Mouse (Mus musculus) CH12.LX (cell line): Measurements from ENCODE around the gene Rrnad1. TPM values are rescaled to one million over a fixed set of nuclear protein-coding genes. Genes with fewer than 3 reads are reported as not detected.
A peak's percentile ranks its signal among the peaks of the same experiment; 100 is the strongest.

Experiments used
- DNase-seq: peaks from one replicate; pipeline ENCODE4 v3.0.0-alpha.2; 2013; ENCODE audit errors: extremely low read depth
- H3K27ac ChIP-seq: 2 replicates; pipeline ENCODE4 v1.5.1; 2012; ENCODE audit warnings: low read depth, mild to moderate bottlenecking, control low read depth, moderate library complexity; ENCODE audit not compliant: insufficient read depth
- H3K27me3 ChIP-seq: replicated peaks from 2 replicates; pipeline ENCODE3; 2012; ENCODE audit warnings: inconsistent platforms
- H3K36me3 ChIP-seq, 2 experiments: replicated peaks in 1 of 2; 2 replicates each; pipeline versions ENCODE3 to v1.6.1; 2012; ENCODE audit warnings: inconsistent platforms in 1 of 2, low read length in 1 of 2, mild to moderate bottlenecking in 1 of 2, mixed read lengths in 1 of 2, moderate library complexity in 1 of 2; ENCODE audit not compliant: control insufficient read depth in 1 of 2, insufficient read depth in 1 of 2
- H3K4me1 ChIP-seq, 2 experiments: 2 replicates each; pipeline ENCODE4 v1.6.1; 2012; ENCODE audit warnings: inconsistent platforms in 1 of 2, moderate library complexity in 1 of 2; ENCODE audit not compliant: insufficient read depth in 2 of 2, control insufficient read depth in 1 of 2
- H3K4me2 ChIP-seq: 2 replicates; pipeline ENCODE4 v1.6.1; 2012; ENCODE audit warnings: low read depth, mild to moderate bottlenecking, control low read depth; ENCODE audit not compliant: poor library complexity, insufficient read depth, severe bottlenecking
- H3K4me3 ChIP-seq, 3 experiments: fragments of 150-350 bp in 1 of 3; sonication (generic) in 1 of 3; replicated peaks in 1 of 3; 2 replicates each; pipeline versions ENCODE3 to v1.5.1; 2011 to 2012; ENCODE audit warnings: low read depth in 2 of 3, low read length in 2 of 3, mild to moderate bottlenecking in 2 of 3, moderate library complexity in 2 of 3, control low read depth in 1 of 3, improper control_type of control experiment in 1 of 3, inconsistent platforms in 1 of 3, mixed read lengths in 1 of 3; ENCODE audit not compliant: poor library complexity in 1 of 3
- H3K79me2 ChIP-seq: replicated peaks from 2 replicates; pipeline ENCODE4 v1.6.1; 2012; ENCODE audit warnings: mild to moderate bottlenecking, moderate library complexity; ENCODE audit not compliant: control insufficient read depth, poor library complexity, insufficient read depth, severe bottlenecking; ENCODE audit errors: extremely low read depth
- H3K9ac ChIP-seq: 2 replicates; pipeline ENCODE4 v1.6.1; 2012; ENCODE audit warnings: low read depth, mild to moderate bottlenecking, control low read depth, moderate library complexity; ENCODE audit not compliant: insufficient read depth
- H3K9me3 ChIP-seq: replicated peaks from 2 replicates; pipeline ENCODE3; 2012; ENCODE audit warnings: low read length, inconsistent platforms, mixed read lengths
- CHD1 ChIP-seq: IDR thresholded peaks from 2 replicates; pipeline ENCODE4 v1.6.1; 2012; ENCODE audit warnings: low read depth, low read length, improper control_type of control experiment, inconsistent platforms
- CHD2 ChIP-seq: IDR thresholded peaks from 2 replicates; pipeline ENCODE4 v1.6.1; 2011; ENCODE audit warnings: low read length, improper control_type of control experiment
- CTCF ChIP-seq, 2 experiments: IDR thresholded peaks in 1 of 2; conservative IDR thresholded peaks in 1 of 2; 2 replicates each; pipeline ENCODE4 v1.5.1; 2011 to 2012; ENCODE audit warnings: low read depth in 2 of 2, low read length in 2 of 2, improper control_type of control experiment in 1 of 2, inconsistent platforms in 1 of 2, mild to moderate bottlenecking in 1 of 2, moderate library complexity in 1 of 2
- E2F4 ChIP-seq: IDR thresholded peaks from 2 replicates; pipeline ENCODE4 v1.6.1; 2011; ENCODE audit warnings: low read depth, low read length, improper control_type of control experiment; ENCODE audit not compliant: insufficient replicate concordance
- EP300 ChIP-seq: IDR thresholded peaks from 2 replicates; pipeline ENCODE4 v1.6.1; 2011; ENCODE audit warnings: low read length, improper control_type of control experiment
- IRF4 ChIP-seq: IDR thresholded peaks from 2 replicates; pipeline ENCODE4 v1.6.1; 2014; ENCODE audit warnings: low read depth, mild to moderate bottlenecking, inconsistent platforms, low read length, improper control_type of control experiment
- JUND ChIP-seq: conservative IDR thresholded peaks from 2 replicates; pipeline ENCODE4 v1.6.1; 2011; ENCODE audit warnings: low read depth, low read length, improper control_type of control experiment
- KAT2A ChIP-seq: IDR thresholded peaks from 2 replicates; pipeline ENCODE4 v1.6.1; 2012; ENCODE audit warnings: low read length, improper control_type of control experiment, inconsistent platforms; ENCODE audit not compliant: insufficient replicate concordance
- MAFK ChIP-seq: IDR thresholded peaks from 2 replicates; pipeline ENCODE4 v1.6.1; 2011; ENCODE audit warnings: low read length, improper control_type of control experiment; ENCODE audit not compliant: insufficient replicate concordance
- MAX ChIP-seq: IDR thresholded peaks from 2 replicates; pipeline ENCODE4 v1.6.1; 2011; ENCODE audit warnings: low read length, improper control_type of control experiment
- MAZ ChIP-seq: IDR thresholded peaks from 2 replicates; pipeline ENCODE4 v1.6.1; 2012; ENCODE audit warnings: low read depth, mild to moderate bottlenecking, inconsistent platforms, low read length, improper control_type of control experiment, moderate library complexity
- MXI1 ChIP-seq: IDR thresholded peaks from 2 replicates; pipeline ENCODE4 v1.6.1; 2011; ENCODE audit warnings: mild to moderate bottlenecking, low read depth, low read length, improper control_type of control experiment
- MYC ChIP-seq: IDR thresholded peaks from 2 replicates; pipeline ENCODE4 v1.6.1; 2011; ENCODE audit warnings: low read depth, mild to moderate bottlenecking, improper control_type of control experiment, low read length
- NRF1 ChIP-seq: IDR thresholded peaks from 2 replicates; pipeline ENCODE4 v1.6.1; 2014; ENCODE audit warnings: low read depth, mild to moderate bottlenecking, inconsistent platforms, low read length, improper control_type of control experiment, moderate library complexity
- PAX5 ChIP-seq: IDR thresholded peaks from 2 replicates; pipeline ENCODE4 v1.6.1; 2012; ENCODE audit warnings: low read length, inconsistent platforms, mixed read lengths
- POLR2A ChIP-seq: IDR thresholded peaks from 2 replicates; pipeline ENCODE4 v1.6.1; 2011; ENCODE audit warnings: low read depth, mild to moderate bottlenecking, improper control_type of control experiment, low read length
- POLR2AphosphoS2 ChIP-seq: IDR thresholded peaks from 2 replicates; pipeline ENCODE4 v1.6.1; 2011; ENCODE audit warnings: low read depth, low read length, improper control_type of control experiment
- RCOR1 ChIP-seq: conservative IDR thresholded peaks from 2 replicates; pipeline ENCODE4 v1.6.1; 2012; ENCODE audit warnings: low read depth, mild to moderate bottlenecking, inconsistent platforms, low read length, improper control_type of control experiment
- SIN3A ChIP-seq: IDR thresholded peaks from 2 replicates; pipeline ENCODE4 v1.6.1; 2012; ENCODE audit warnings: low read length, improper control_type of control experiment, inconsistent platforms
- TBP ChIP-seq: conservative IDR thresholded peaks from 2 replicates; pipeline ENCODE4 v1.6.1; 2011; ENCODE audit warnings: low read depth, low read length, improper control_type of control experiment
- UBTF ChIP-seq: IDR thresholded peaks from 2 replicates; pipeline ENCODE4 v1.6.1; 2012; ENCODE audit warnings: low read depth, mild to moderate bottlenecking, inconsistent platforms, low read length, improper control_type of control experiment, moderate library complexity
- ZMIZ1 ChIP-seq: IDR thresholded peaks from 2 replicates; pipeline ENCODE4 v1.6.1; 2012; ENCODE audit warnings: low read depth, mild to moderate bottlenecking, inconsistent platforms, low read length, improper control_type of control experiment
- ZNF384 ChIP-seq: IDR thresholded peaks from 2 replicates; pipeline ENCODE4 v1.6.1; 2012; ENCODE audit warnings: low read depth, low read length, improper control_type of control experiment, inconsistent platforms
- dilution Hi-C: fragments of 300-500 bp; cut with MboI; formaldehyde crosslinking; loops from 2 replicates; pipeline ENCODE4 v1.14.3; 2020; ENCODE audit warnings: low sequenced_read_pairs; ENCODE audit not compliant: extremely low pct_unique_long_range_greater_than_20kb, extremely low pct_ligation_motif_present
- in situ Hi-C: fragments of 300-500 bp; cut with MboI; formaldehyde crosslinking; loops from 3 replicates; pipeline ENCODE4 v1.14.3; 2019; ENCODE audit warnings: low sequenced_read_pairs, low pct_ligation_motif_present, low pct_unique_long_range_greater_than_20kb, mixed read lengths
- polyA plus RNA-seq: library from polyadenylated mRNA; unstranded; fragments of >175 nt; gene quantifications from 2 replicates; pipeline ENCODE4 v1.2.1, GENCODE M21; 2012; ENCODE audit warnings: low read depth; ENCODE audit not compliant: insufficient read length
- total RNA-seq, 2 experiments: library from RNA; depleted of rRNA; stranded (reverse); fragments of 300-350 nt in 1 of 2; fragments of >200 nt in 1 of 2; gene quantifications; 2 replicates each; pipeline ENCODE4 v1.2.3; 2012 to 2014

Rrnad1 gene
- total and polyA plus RNA-seq, 3 experiments, result 8.0 to 12.5 (median 11.4) TPM

- peak overlapping the region in 1 of 3 experiments; percentile 28 for H3K4me3 ChIP-seq
- H3K79me2 ChIP-seq, result peaks cover 80% of the 10 kb centered on the region
- no peaks in the 10 kb centered on the region for H3K9me3 ChIP-seq
- H3K36me3 ChIP-seq, result peaks cover 44 to 68% of the 10 kb centered on the region in 2 experiments
- H3K27ac ChIP-seq, result no peak overlapping the region
- H3K4me1 ChIP-seq, result peaks cover 10 to 61% of the 10 kb centered on the region in 2 experiments
- no peak for TF ChIP-seq MAZ
- no peak for TF ChIP-seq MYC
- TF ChIP-seq MAFK, result no peak
- no peak for TF ChIP-seq KAT2A
- no peak for TF ChIP-seq POLR2AphosphoS2
- TF ChIP-seq E2F4, result no peak
- no peak for TF ChIP-seq SIN3A
- TF ChIP-seq CHD2, result no peak
- TF ChIP-seq POLR2A, result no peak
- TF ChIP-seq JUND, result no peak
- TF ChIP-seq MAX, result no peak
- TF ChIP-seq CTCF (conservative IDR thresholded peaks at IDR 0.05 in 1 of 2, IDR thresholded peaks at IDR 0.05 in 1 of 2; ENCODE audit: low read depth in 2 of 2, low read length in 2 of 2), result no peak
- TF ChIP-seq PAX5, result no peak
- TF ChIP-seq MXI1, result no peak
- no peak for TF ChIP-seq RCOR1
- TF ChIP-seq NRF1, result no peak
- TF ChIP-seq EP300, result no peak
- TF ChIP-seq ZNF384, result no peak
- no peak for TF ChIP-seq UBTF
- TF ChIP-seq ZMIZ1, result no peak
- DNase-seq, result no peak
- dilution Hi-C loops (no loop called here), in situ Hi-C loops (no loop called here)
- H3K4me2 ChIP-seq, result peak overlapping the region; percentile 19; the same call in 1 of the 2 replicates
- H3K27me3 ChIP-seq, result no peaks in the 10 kb centered on the region
- peak overlapping the region; percentile 3; the same call in 1 of the 2 replicates for H3K9ac ChIP-seq
Measured at GRCm38 (mm10) chr3:87934026-87934425, 3.5 kb upstream of the Rrnad1 start.

GRCm38 (mm10) chr3:87929341-87930077, 1.0 kb downstream of the Rrnad1 start:
- Histone ChIP-seq H3K4me3 (peak overlapping the region; percentile 86 to 93 (median 90)), H3K4me2 (peak overlapping the region; percentile 100), H3K9me3 (no peaks in the 10 kb centered on the region), H3K36me3 (peaks cover 48 to 64% of the 10 kb centered on the region in 2 experiments), H3K79me2 (peaks cover 55% of the 10 kb centered on the region), H3K4me1 (peaks cover 7 to 39% of the 10 kb centered on the region in 2 experiments), H3K9ac (peak overlapping the region; percentile 66), H3K27ac (peak overlapping the region; percentile 29), H3K27me3 (no peaks in the 10 kb centered on the region)
- DNase-seq, result no peak
- in situ Hi-C loops, result no loop called here
- TF ChIP-seq KAT2A (no peak), UBTF (no peak), PAX5 (no peak), CHD2 (no peak), CHD1 (no peak), POLR2AphosphoS2 (no peak), ZNF384 (no peak), MAX (no peak), TBP (no peak), IRF4 (no peak), SIN3A (no peak)
- dilution Hi-C loops, result no loop called here
